ENCODE assay signal across 11 mouse cellular contexts in the genomic region with DNA sequence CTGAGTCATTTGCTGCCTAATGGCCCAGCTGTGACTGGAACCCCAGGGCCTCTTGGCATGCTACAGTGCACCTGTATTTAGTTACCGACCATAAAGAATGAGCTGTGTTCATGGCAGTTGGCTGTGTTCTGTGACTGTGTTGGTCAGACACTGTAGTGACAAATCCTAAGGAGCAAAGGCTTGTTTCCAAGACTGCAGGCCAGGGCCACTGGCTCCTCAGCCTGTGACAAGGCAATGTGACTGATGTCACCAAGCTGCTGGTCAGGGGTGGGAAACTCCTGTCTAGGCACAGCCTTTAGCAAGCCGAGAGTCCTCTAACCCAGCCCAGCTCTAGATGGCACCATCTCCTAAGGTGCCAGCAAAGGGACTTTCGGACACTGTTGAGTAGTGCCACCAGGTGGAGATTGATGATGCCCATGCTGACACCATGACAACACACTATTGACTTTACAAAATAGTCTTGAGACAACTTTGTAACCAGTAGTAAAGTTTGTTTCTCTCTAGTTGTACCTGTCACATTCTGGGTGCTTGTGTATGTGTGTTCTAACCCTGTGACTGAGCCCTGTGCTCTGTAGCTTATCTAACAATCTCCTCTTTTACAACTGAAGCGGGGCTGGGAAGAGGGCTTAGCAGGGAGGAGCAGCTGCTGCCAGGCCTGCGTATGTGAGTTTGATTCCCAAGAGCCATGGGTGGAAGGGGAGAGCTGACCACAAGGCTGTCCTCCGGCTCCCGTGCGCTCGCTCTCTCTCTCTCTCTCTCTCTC. TPM values are rescaled to one million over a fixed set of nuclear protein-coding genes. Genes with fewer than 3 reads are reported as not detected.
DNase-seq lines count a peak whose midpoint lies in the region; ATAC-seq and TF ChIP-seq lines count a peak whose summit lies in the region.
"Had no signal": no experiment of that assay in that cellular context is flagged by ENCODE, and none has a peak within 500 bp of the region (broad histone marks: within the 10 kb centered on the region; RNA-seq: fewer than 3 reads in every experiment).

No protein-coding gene starts in this region.

- TF ChIP-seq CTCF in liver, postnatal 0 days (IDR thresholded peaks at IDR 0.05; ENCODE audit: low read depth), result peak; percentile 61
- TF ChIP-seq CTCF in Patski (IDR thresholded peaks at IDR 0.05), result no peak

- no peaks in the 10 kb centered on the region for H3K27me3 ChIP-seq in liver, postnatal 0 days (ENCODE audit: insufficient read depth, low read length)
- H3K27me3 ChIP-seq in liver, embryonic 12.5 days (replicated peaks), result no peaks in the 10 kb centered on the region
- H3K27me3 ChIP-seq in Patski, result no peaks in the 10 kb centered on the region
- H3K27me3 ChIP-seq in limb, embryonic 10.5 days (ENCODE audit: low read depth, poor library complexity, severe bottlenecking), result no peaks in the 10 kb centered on the region
- H3K27me3 ChIP-seq: hindbrain, embryonic 15.5 days had no signal

- no peak overlapping the region for H3K27ac ChIP-seq in liver, postnatal 0 days (ENCODE audit: low read depth)
- no peak overlapping the region for H3K27ac ChIP-seq in liver, embryonic 12.5 days
- H3K27ac ChIP-seq in limb, embryonic 10.5 days, result no peak overlapping the region; the same call in 1 of the 2 replicates
- H3K27ac ChIP-seq: hindbrain, embryonic 15.5 days had no signal

- POLR2A ChIA-PET in Patski (lab: Charles Lee), result interaction anchor here (0.6 kb wide), 1 partner anchor 457 kb away, joined by 7 read pairs; no protein-coding TSS in a partner anchor

- H3K4me3 ChIP-seq in liver, postnatal 0 days (ENCODE audit: low read depth, low read length), result no peak overlapping the region
- H3K4me3 ChIP-seq in liver, embryonic 12.5 days, result no peak overlapping the region
- H3K4me3 ChIP-seq in limb, embryonic 10.5 days, result no peak overlapping the region
- H3K4me3 ChIP-seq: hindbrain, embryonic 15.5 days had no signal

- WGBS in liver, postnatal 0 days (ENCODE audit: insufficient replicate concordance), result 92% methylated on average over 9 of the region's 9 CpGs
- WGBS in liver, embryonic 12.5 days (ENCODE audit: insufficient replicate concordance), result 78% methylated on average over 9 of the region's 9 CpGs
- WGBS in limb, embryonic 10.5 days, result 90% methylated on average over 9 of the region's 9 CpGs

- no peak overlapping the region for H3K9ac ChIP-seq in liver, postnatal 0 days (replicated peaks)
- H3K9ac ChIP-seq in liver, embryonic 12.5 days, result no peak overlapping the region
- H3K9ac ChIP-seq: hindbrain, embryonic 15.5 days had no signal

- in situ Hi-C loops in Patski (cut with MboI; ENCODE audit: low pct_unique_long_range_greater_than_20kb), result no loop called here

- TF ChIP-seq EP300 in liver, postnatal 0 days (IDR thresholded peaks at IDR 0.05; ENCODE audit: low read depth), result no peak

- no peak for ATAC-seq in liver, postnatal 0 days
- ATAC-seq in liver, embryonic 12.5 days, result no peak
- peak; percentile 39 for ATAC-seq in Patski

- peaks cover 14% of the 10 kb centered on the region for H3K36me3 ChIP-seq in liver, postnatal 0 days (replicated peaks; ENCODE audit: insufficient read depth, low read length)
- H3K36me3 ChIP-seq in liver, embryonic 12.5 days, result peaks cover 75% of the 10 kb centered on the region
- peaks cover 78% of the 10 kb centered on the region for H3K36me3 ChIP-seq in limb, embryonic 10.5 days
- H3K36me3 ChIP-seq: hindbrain, embryonic 15.5 days had no signal

- no peaks in the 10 kb centered on the region for H3K9me3 ChIP-seq in liver, postnatal 0 days (ENCODE audit: low read length)
- no peaks in the 10 kb centered on the region for H3K9me3 ChIP-seq in liver, embryonic 12.5 days (replicated peaks)
- no peaks in the 10 kb centered on the region for H3K9me3 ChIP-seq in limb, embryonic 10.5 days (replicated peaks)
- H3K9me3 ChIP-seq: hindbrain, embryonic 15.5 days had no signal

- CTCF ChIA-PET in Patski (lab: Charles Lee), result interaction anchor here (0.6 to 1.3 kb wide), 3 partner anchors 63 to 86 kb away, joined by 3 read pairs; partner anchors contain the start of gene Denr

- H3K4me2 ChIP-seq in liver, postnatal 0 days (ENCODE audit: low read depth, low read length), result no peak overlapping the region
- H3K4me2 ChIP-seq in liver, embryonic 12.5 days, result no peak overlapping the region
- H3K4me2 ChIP-seq: hindbrain, embryonic 15.5 days had no signal

- H3K4me1 ChIP-seq in liver, postnatal 0 days (ENCODE audit: insufficient read depth), result no peaks in the 10 kb centered on the region
- no peaks in the 10 kb centered on the region for H3K4me1 ChIP-seq in liver, embryonic 12.5 days
- peaks cover 12% of the 10 kb centered on the region for H3K4me1 ChIP-seq in limb, embryonic 10.5 days
- H3K4me1 ChIP-seq: hindbrain, embryonic 15.5 days had no signal

- DNase-seq in liver, postnatal 0 days, result no peak
- DNase-seq in Patski (ENCODE audit: low read depth, low spot score), result no peak
- DNase-seq in kidney, adult 9 months, result peak; percentile 61
- DNase-seq in natural killer cell, adult 2 months (ENCODE audit: low spot score in 2 of 2), result peak; percentile 6 to 27
- no peak for DNase-seq in limb, embryonic 10.5 days (ENCODE audit: low spot score)
- DNase-seq in layer of hippocampus, postnatal 14 days (ENCODE audit: low spot score in 2 of 2), result no peak
- no peak for DNase-seq in layer of hippocampus, postnatal 10 days (ENCODE audit: low spot score in 2 of 2)
- DNase-seq: cerebellum, postnatal 36 days had no signal

RNA-seq across cellular contexts. Expression of gene Hcar2, which starts 44.6 kb away (rescaled TPM):
- 0.15 and 0.22 TPM in 2 replicates for polyA plus RNA-seq in liver, postnatal 0 days (2015; fragmentation: Nextera tagmentation; extraction: Ambion mirVana)
- 0.17 and 0.18 TPM in 2 replicates for polyA plus RNA-seq in liver, embryonic 12.5 days (2016; fragmentation: Nextera tagmentation; extraction: Ambion mirVana)
- polyA plus RNA-seq in Patski (2021), result not detected
- polyA plus RNA-seq in limb, embryonic 10.5 days (2016; fragmentation: Nextera tagmentation; extraction: Ambion mirVana), result not detected in 2 replicates
- under 1 TPM in 1 of 2 experiments, not detected in 1; 0.19 TPM for total RNA-seq in layer of hippocampus, postnatal 14 days (2021)
- total RNA-seq in layer of hippocampus, postnatal 10 days (2021), result not detected
- polyA plus RNA-seq: hindbrain, embryonic 15.5 days; neural tube, embryonic 14.5 days had no signal

RNA-seq across cellular contexts. Expression of gene Hcar1, which starts 59.1 kb away (rescaled TPM):
- 0.11 and 0.14 TPM in 2 replicates for polyA plus RNA-seq in liver, postnatal 0 days (2015; fragmentation: Nextera tagmentation; extraction: Ambion mirVana)
- 0.20 and 0.27 TPM in 2 replicates for polyA plus RNA-seq in liver, embryonic 12.5 days (2016; fragmentation: Nextera tagmentation; extraction: Ambion mirVana)
- polyA plus RNA-seq in Patski (2021), result not detected
- polyA plus RNA-seq in limb, embryonic 10.5 days (2016; fragmentation: Nextera tagmentation; extraction: Ambion mirVana), result not detected in 2 replicates
- total RNA-seq in layer of hippocampus, postnatal 14 days (2021), result under 1 TPM; 0.62 to 0.92 TPM
- under 1 TPM; 0.66 to 0.85 TPM for total RNA-seq in layer of hippocampus, postnatal 10 days (2021)

Comparison
In these comparisons a context has a peak if more than half of its experiments do, and no peak if none do; other contexts are left out.
1. DNase-seq: peak in kidney, adult 9 months (single experiment) and natural killer cell, adult 2 months (2 of 2); none in liver, postnatal 0 days (single experiment), Patski (single experiment), limb, embryonic 10.5 days (single experiment), layer of hippocampus, postnatal 14 days (0 of 2) and layer of hippocampus, postnatal 10 days (0 of 2).